Mouse (Mus musculus) forebrain, embryonic 14.5 days (tissue): ENCODE measurements around the gene Ttll10. TPM values are rescaled to one million over a fixed set of nuclear protein-coding genes. Genes with fewer than 3 reads are reported as not detected.
A peak's percentile ranks its signal among the peaks of the same experiment; 100 is the strongest.

Source experiments
- ATAC-seq: fragments of 200-750 bp; cut with Nextera tagmentation; 2 replicates; pipeline ENCODE4 v1.8.0; 2017; ENCODE audit warnings: mild to moderate bottlenecking, moderate library complexity
- DNase-seq: peaks from one replicate; pipeline ENCODE4 v3.0.0-alpha.2; 2015; ENCODE audit warnings: low spot score
- H3K27ac ChIP-seq: fragments of 300-500 bp; sonication (generic); 2 replicates; pipeline ENCODE4 v1.5.1; 2014; ENCODE audit warnings: low read depth, mild to moderate bottlenecking, control low read depth, low read length, moderate library complexity
- H3K27me3 ChIP-seq: fragments of 300-500 bp; sonication (generic); replicated peaks from 2 replicates; pipeline ENCODE4 v1.6.1; 2014; ENCODE audit warnings: low read length, control low read depth, mixed read lengths; ENCODE audit not compliant: control insufficient read depth, insufficient read depth
- H3K36me3 ChIP-seq: fragments of 300-500 bp; sonication (generic); 2 replicates; pipeline ENCODE4 v1.6.1; 2014; ENCODE audit warnings: low read length, control low read depth; ENCODE audit not compliant: control insufficient read depth, insufficient read depth
- H3K4me1 ChIP-seq: fragments of 300-500 bp; sonication (generic); 2 replicates; pipeline ENCODE4 v1.6.1; 2014; ENCODE audit warnings: antibody characterized with exemption, low read length, control low read depth; ENCODE audit not compliant: control insufficient read depth, insufficient read depth
- H3K4me2 ChIP-seq: fragments of 300-500 bp; sonication (generic); 2 replicates; pipeline ENCODE4 v1.6.1; 2014; ENCODE audit warnings: mild to moderate bottlenecking, control low read depth, low read length
- H3K4me3 ChIP-seq: fragments of 300-500 bp; sonication (generic); 2 replicates; pipeline ENCODE4 v1.5.1; 2014; ENCODE audit warnings: low read depth, low read length, control low read depth
- H3K9ac ChIP-seq: fragments of 300-500 bp; sonication (generic); 2 replicates; pipeline ENCODE4 v1.6.1; 2014; ENCODE audit warnings: mild to moderate bottlenecking, low read length, control low read depth, moderate library complexity
- H3K9me3 ChIP-seq: fragments of 300-500 bp; sonication (generic); replicated peaks from 2 replicates; pipeline ENCODE4 v1.6.1; 2016; ENCODE audit warnings: low read length, control low read depth, mixed read lengths; ENCODE audit not compliant: control insufficient read depth
- WGBS: fragments of 180-500 bp; shearing (Covaris S2); extraction: QIAGEN DNeasy Blood & Tissue Kit; methylation state at CpG from one replicate; pipeline ENCODE4 v1.1.7; 2014; 5-methylcytosine and 5-hydroxymethylcytosine counted together
- microRNA counts: library from miRNA; unstranded; fragments of <30 nt; microRNA quantifications from one replicate; lab custom pipeline; 2016
- microRNA-seq: library from miRNA; unstranded; fragments of <30 nt; microRNA quantifications from one replicate; pipeline ENCODE4, GENCODE M21; 2016
- polyA plus RNA-seq: library from polyadenylated mRNA; unstranded; fragments of >200 nt; fragmentation: Nextera tagmentation; extraction: Ambion mirVana; gene quantifications from 2 replicates; pipeline ENCODE4 v1.2.1, GENCODE M21; 2014

Gene Ttll10
- polyA plus RNA-seq, 1 experiment from 2014 or later = not detected

GRCm38 (mm10) chr4:156004109-156004508, 55.1 kb downstream of the Ttll10 start:
- no peak overlapping the region for H3K4me2 ChIP-seq
- WGBS = 92% methylated on average over 3 of the region's 3 CpGs
- no peaks in the 10 kb centered on the region for H3K27me3 ChIP-seq
- H3K36me3 ChIP-seq = peaks cover 90% of the 10 kb centered on the region
- no peak overlapping the region for H3K9ac ChIP-seq
- no peak overlapping the region for H3K27ac ChIP-seq
- no peaks in the 10 kb centered on the region for H3K9me3 ChIP-seq
- ATAC-seq = no peak
- no peak overlapping the region for H3K4me3 ChIP-seq
- DNase-seq = no peak
- H3K4me1 ChIP-seq = no peaks in the 10 kb centered on the region

DNA sequence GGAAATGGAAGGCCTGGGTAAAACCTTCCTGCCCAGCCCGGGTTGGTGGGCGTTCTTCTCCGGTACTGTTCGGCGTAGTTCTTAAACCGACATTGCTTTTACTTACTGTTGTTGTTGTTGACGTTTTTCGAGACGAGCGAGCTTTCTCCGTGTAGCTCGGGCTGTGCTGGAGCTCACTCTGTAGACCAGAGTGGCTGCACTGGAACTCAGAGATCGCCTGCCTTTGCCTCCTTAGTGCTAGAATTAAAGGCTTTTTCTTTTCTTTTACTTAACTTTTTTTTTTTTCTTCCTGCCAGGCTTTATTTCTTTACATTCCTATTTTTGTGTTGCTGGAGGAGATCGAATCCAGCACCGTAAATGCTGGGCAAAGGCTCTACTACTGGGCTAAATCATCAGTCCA, 65.6 kb downstream of the Ttll10 start:
- peak overlapping the region; percentile 86 for H3K9ac ChIP-seq
- peak overlapping the region; percentile 81 for H3K4me2 ChIP-seq
- peak overlapping the region; percentile 91 for H3K27ac ChIP-seq
- H3K36me3 ChIP-seq = peaks cover 29% of the 10 kb centered on the region
- 6% methylated on average over 15 of the region's 15 CpGs for WGBS
- peaks cover 25% of the 10 kb centered on the region for H3K4me1 ChIP-seq
- H3K4me3 ChIP-seq = peak overlapping the region; percentile 86
- no peak for DNase-seq
- ATAC-seq = no peak
- no peaks in the 10 kb centered on the region for H3K27me3 ChIP-seq
- H3K9me3 ChIP-seq = no peaks in the 10 kb centered on the region

DNA sequence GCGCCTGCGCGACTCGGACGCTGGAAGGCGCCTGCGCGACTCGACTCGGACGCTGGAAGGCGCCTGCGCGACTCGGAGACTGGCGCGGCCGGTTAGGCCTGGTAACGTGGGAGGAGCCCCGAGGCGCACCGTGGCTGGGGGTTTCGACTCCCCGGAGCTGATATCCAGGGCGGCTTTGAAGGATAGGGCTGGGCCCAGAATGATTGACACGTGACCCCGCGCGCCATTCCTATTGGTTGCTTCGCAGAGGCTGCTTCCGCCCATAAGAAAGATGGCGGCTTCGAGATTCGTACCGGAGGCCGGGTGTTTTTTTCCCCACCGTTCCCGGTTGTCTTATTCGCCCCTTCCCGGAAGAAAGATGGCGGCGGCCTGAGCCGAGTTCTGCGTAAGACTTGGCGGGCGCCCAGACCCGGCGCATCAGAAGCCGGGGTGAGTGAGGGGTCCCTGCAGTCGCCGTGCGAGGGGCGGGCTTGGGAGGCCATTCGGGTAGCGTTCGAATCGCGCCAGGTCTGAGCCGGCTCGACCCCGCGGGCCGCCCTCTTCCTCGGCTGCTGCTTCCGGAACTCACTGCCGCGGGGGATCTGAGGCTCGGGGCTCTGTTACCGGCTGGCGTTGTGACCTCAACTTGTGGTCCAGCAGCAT, 66.2 kb downstream of the Ttll10 start:
- peak; percentile 85 for ATAC-seq
- Histone ChIP-seq H3K4me1 (peaks cover 25% of the 10 kb centered on the region), H3K9ac (peak overlapping the region; percentile 86), H3K27ac (peak overlapping the region; percentile 91), H3K36me3 (peaks cover 23% of the 10 kb centered on the region), H3K4me2 (peak overlapping the region; percentile 81), H3K27me3 (no peaks in the 10 kb centered on the region), H3K4me3 (peak overlapping the region; percentile 86), H3K9me3 (no peaks in the 10 kb centered on the region)
- WGBS = under 1% methylated on average over 70 of the region's 70 CpGs
- peak; percentile 98 for DNase-seq

- under 1% methylated on average over 98 of the region's 99 CpGs for WGBS
- H3K27me3 ChIP-seq = no peaks in the 10 kb centered on the region
- peak; percentile 90 for ATAC-seq
- H3K4me1 ChIP-seq = peaks cover 25% of the 10 kb centered on the region
- H3K27ac ChIP-seq = peak within 1 kb of the TSS; percentile 95
- H3K36me3 ChIP-seq = peaks cover 16% of the 10 kb centered on the region
- DNase-seq = peak; percentile 95
- peak within 1 kb of the TSS; percentile 86 for H3K9ac ChIP-seq
- peak within 1 kb of the TSS; percentile 99 for H3K4me2 ChIP-seq
- no peaks in the 10 kb centered on the region for H3K9me3 ChIP-seq
- H3K4me3 ChIP-seq = peak within 1 kb of the TSS; percentile 86
Observed at GRCm38 (mm10) chr4:155992241-155992905, 66.8 kb downstream of the Ttll10 start, which contains the start of the genes B3galt6 and Sdf4. TSS of gene B3galt6 (minus strand) at chr4:155992649. TSS of gene Sdf4 (plus strand) at chr4:155992872.

- no peak; the same call in none of the 2 replicates for ATAC-seq
- peak; percentile 1 for DNase-seq
- peak overlapping the region; percentile 74 for H3K9ac ChIP-seq
- peaks cover 25% of the 10 kb centered on the region for H3K4me1 ChIP-seq
- peak overlapping the region; percentile 86 for H3K4me3 ChIP-seq
- H3K36me3 ChIP-seq = peaks cover 12% of the 10 kb centered on the region
- peak overlapping the region; percentile 99 for H3K4me2 ChIP-seq
- WGBS = 30% methylated on average over 37 of the region's 37 CpGs
- no peaks in the 10 kb centered on the region for H3K27me3 ChIP-seq
- peak overlapping the region; percentile 95 for H3K27ac ChIP-seq
- no peaks in the 10 kb centered on the region for H3K9me3 ChIP-seq
Observed at GRCm38 (mm10) chr4:155991908-155992230, 67.3 kb downstream of the Ttll10 start.

GRCm38 (mm10) chr4:155991211-155991907, 67.9 kb downstream of the Ttll10 start:
- Histone ChIP-seq H3K9ac (peak overlapping the region; percentile 74), H3K4me3 (peak overlapping the region; percentile 86), H3K9me3 (no peaks in the 10 kb centered on the region), H3K4me2 (peak overlapping the region; percentile 99), H3K4me1 (peaks cover 25% of the 10 kb centered on the region), H3K27me3 (no peaks in the 10 kb centered on the region), H3K27ac (peak overlapping the region; percentile 95), H3K36me3 (peaks cover 7% of the 10 kb centered on the region)
- 92% methylated on average over 22 of the region's 22 CpGs for WGBS
- DNase-seq (no peak), ATAC-seq (no peak)

MicroRNAs within 50 kb of the gene (microRNA counts, 519-probe panel; counts per million panel counts)
- not detected for microRNA mmu-miR-200a (lab: Ali Mortazavi, UCI)
- 3,137 counts per million, percentile 26 among the panel's probes with 10 or more counts for microRNA mmu-miR-200b (lab: Ali Mortazavi, UCI)
- microRNA mmu-miR-429 (lab: Ali Mortazavi, UCI) = 2,974 counts per million, percentile 24 among the panel's probes with 10 or more counts

Small RNAs within 50 kb of the gene (microRNA-seq; reads per million reads assigned to microRNA genes)
- gene Mir200a (27.5 reads per million, percentile 41 among the genes with 10 or more reads in this experiment), gene Mir200b (156 reads per million, percentile 62 among the genes with 10 or more reads in this experiment), gene Mir429 (511 reads per million, percentile 76 among the genes with 10 or more reads in this experiment)

Other genes starting within 250 kb of the Ttll10 start
- gene Ccnl2, start 246.9 kb downstream of the Ttll10 start, polyA plus RNA-seq = 119 and 144 TPM in 2 replicates
- 120 and 135 TPM in 2 replicates for gene Aurkaip1, start 228.1 kb downstream of the Ttll10 start, polyA plus RNA-seq
- gene Mxra8, start 219.7 kb downstream of the Ttll10 start, polyA plus RNA-seq = 15.6 and 22.1 TPM in 2 replicates
- gene Dvl1, start 212.0 kb downstream of the Ttll10 start, polyA plus RNA-seq = 10.8 and 12.4 TPM in 2 replicates
- gene Tas1r3, start 196.1 kb downstream of the Ttll10 start, polyA plus RNA-seq = 0.46 and 0.61 TPM in 2 replicates
- gene Cptp, start 190.0 kb downstream of the Ttll10 start, polyA plus RNA-seq = 28.3 and 29.5 TPM in 2 replicates
- gene Ints11, start 189.9 kb downstream of the Ttll10 start, polyA plus RNA-seq = 94.6 and 102 TPM in 2 replicates
- 46.5 and 52.8 TPM in 2 replicates for gene Pusl1, start 167.6 kb downstream of the Ttll10 start, polyA plus RNA-seq
- gene Acap3, start 167.6 kb downstream of the Ttll10 start, polyA plus RNA-seq = 60.5 and 77.0 TPM in 2 replicates
- gene Ube2j2, start 115.6 kb downstream of the Ttll10 start, polyA plus RNA-seq = 116 and 137 TPM in 2 replicates
- 8.0 and 11.3 TPM in 2 replicates for gene C1qtnf12, start 97.1 kb downstream of the Ttll10 start, polyA plus RNA-seq
- gene B3galt6, start 66.8 kb downstream of the Ttll10 start, polyA plus RNA-seq = 27.6 and 29.6 TPM in 2 replicates
- 124 and 127 TPM in 2 replicates for gene Sdf4, start 66.5 kb downstream of the Ttll10 start, polyA plus RNA-seq
- gene Tnfrsf4, start 45.6 kb downstream of the Ttll10 start, polyA plus RNA-seq = 0.43 and 0.60 TPM in 2 replicates
- 0.40 and 0.53 TPM in 2 replicates for gene Tnfrsf18, start 33.2 kb downstream of the Ttll10 start, polyA plus RNA-seq
- gene 9430015G10Rik, start 50.6 kb upstream of the Ttll10 start, polyA plus RNA-seq = 29.0 and 34.3 TPM in 2 replicates
- 0.41 and 0.59 TPM in 2 replicates for gene Rnf223, start 71.1 kb upstream of the Ttll10 start, polyA plus RNA-seq
- gene Agrn, start 138.1 kb upstream of the Ttll10 start, polyA plus RNA-seq = 72.2 and 88.4 TPM in 2 replicates
- gene Isg15, start 141.4 kb upstream of the Ttll10 start, polyA plus RNA-seq = 0.61 and 1.1 TPM in 2 replicates
- 1.2 TPM in 2 replicates for gene AW011738, start 143.9 kb upstream of the Ttll10 start, polyA plus RNA-seq
- gene Perm1, start 156.5 kb upstream of the Ttll10 start, polyA plus RNA-seq = 0.83 and 0.99 TPM in 2 replicates
- gene Plekhn1, start 175.4 kb upstream of the Ttll10 start, polyA plus RNA-seq = 19.2 and 21.7 TPM in 2 replicates
- 43.3 and 45.5 TPM in 2 replicates for gene Noc2l, start 176.6 kb upstream of the Ttll10 start, polyA plus RNA-seq
- gene Samd11, start 196.2 kb upstream of the Ttll10 start, polyA plus RNA-seq = 0.98 and 1.2 TPM in 2 replicates